Mouse (Mus musculus): ENCODE data around the gene Lipc. TPM values are rescaled to one million over a fixed set of nuclear protein-coding genes. Genes with fewer than 3 reads are reported as not detected.
A peak's percentile ranks its signal among the peaks of the same experiment; 100 is the strongest.
"Not testable (repeated sequence)": the region's sequence is repeated elsewhere in the genome, so short reads cannot be mapped to it uniquely, and the experiment has no call there.

Gene Lipc
- polyA plus RNA-seq, 1 experiment from 2014 or later = 15.0 TPM

DNA sequence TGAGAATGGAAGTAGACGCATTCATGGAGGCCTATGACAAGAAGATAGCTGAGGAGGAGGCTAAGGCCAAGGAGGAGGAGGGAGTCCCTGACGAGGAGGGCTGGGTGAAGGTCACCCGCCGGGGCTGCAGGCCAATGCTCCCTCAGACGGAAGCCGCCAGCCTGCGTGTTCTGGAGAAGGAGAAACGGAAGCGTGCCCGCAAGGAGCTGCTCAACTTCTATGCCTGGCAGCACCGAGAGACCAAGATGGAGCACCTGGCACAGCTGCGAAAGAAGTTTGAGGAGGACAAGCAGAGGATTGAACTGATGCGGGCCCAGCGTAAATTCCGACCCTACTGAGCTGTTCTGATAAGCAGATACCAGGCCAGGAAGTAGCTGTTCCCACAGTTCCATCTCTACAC lies 98.9 kb downstream of the Lipc start:
- not testable (repeated sequence) for H3K9ac ChIP-seq (ENCODE audit: low read depth, low read length); H3K9me3 ChIP-seq (ENCODE audit: control insufficient read depth, low read length); H3K36me3 ChIP-seq (ENCODE audit: control insufficient read depth, insufficient read depth, low read length); H3K4me3 ChIP-seq (ENCODE audit: low read depth, low read length); DNase-seq (ENCODE audit: low spot score); H3K27ac ChIP-seq (ENCODE audit: low read depth, low read length); H3K27me3 ChIP-seq (replicated peaks; ENCODE audit: control insufficient read depth, insufficient read depth, low read length); H3K4me2 ChIP-seq
- 71% methylated on average over 15 of the region's 15 CpGs for WGBS
- peaks cover 24% of the 10 kb centered on the region for H3K4me1 ChIP-seq (replicated peaks; ENCODE audit: control insufficient read depth, insufficient read depth, low read length)
- ATAC-seq (replicated peaks; ENCODE audit: low FRiP score) = peak; percentile 29; the same call in 1 of the 2 replicates

DNA sequence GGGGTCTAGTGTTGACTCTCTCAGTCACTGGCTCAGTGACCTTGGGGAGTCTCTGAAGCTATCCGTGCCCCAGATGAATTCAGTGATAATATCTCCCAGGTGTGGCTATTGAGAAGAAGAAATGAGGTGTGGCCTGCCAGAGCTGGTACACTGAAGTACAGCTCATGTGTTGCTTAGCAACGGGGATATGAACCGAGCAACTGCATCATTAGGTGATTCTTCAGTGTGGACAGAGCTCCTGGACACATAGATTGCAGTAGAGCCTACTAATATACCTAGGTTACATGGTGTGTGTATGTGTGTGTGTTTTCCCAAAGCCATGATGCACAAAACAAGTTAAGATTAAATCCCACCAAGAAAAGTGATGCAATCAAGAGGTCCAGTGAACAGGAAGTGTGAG lies 100.5 kb downstream of the Lipc start:
- DNase-seq (ENCODE audit: low spot score) (no peak), ATAC-seq (replicated peaks; ENCODE audit: low FRiP score) (no peak)
- Histone ChIP-seq H3K36me3 (ENCODE audit: control insufficient read depth, insufficient read depth, low read length) (no peaks in the 10 kb centered on the region), H3K4me3 (ENCODE audit: low read depth, low read length) (no peak overlapping the region), H3K4me1 (replicated peaks; ENCODE audit: control insufficient read depth, insufficient read depth, low read length) (peaks cover 33% of the 10 kb centered on the region), H3K27ac (ENCODE audit: low read depth, low read length) (no peak overlapping the region), H3K9ac (ENCODE audit: low read depth, low read length) (no peak overlapping the region), H3K27me3 (replicated peaks; ENCODE audit: control insufficient read depth, insufficient read depth, low read length) (no peaks in the 10 kb centered on the region), H3K4me2 (no peak overlapping the region), H3K9me3 (ENCODE audit: control insufficient read depth, low read length) (no peaks in the 10 kb centered on the region)
- WGBS = 73% methylated on average over 3 of the region's 3 CpGs

DNA sequence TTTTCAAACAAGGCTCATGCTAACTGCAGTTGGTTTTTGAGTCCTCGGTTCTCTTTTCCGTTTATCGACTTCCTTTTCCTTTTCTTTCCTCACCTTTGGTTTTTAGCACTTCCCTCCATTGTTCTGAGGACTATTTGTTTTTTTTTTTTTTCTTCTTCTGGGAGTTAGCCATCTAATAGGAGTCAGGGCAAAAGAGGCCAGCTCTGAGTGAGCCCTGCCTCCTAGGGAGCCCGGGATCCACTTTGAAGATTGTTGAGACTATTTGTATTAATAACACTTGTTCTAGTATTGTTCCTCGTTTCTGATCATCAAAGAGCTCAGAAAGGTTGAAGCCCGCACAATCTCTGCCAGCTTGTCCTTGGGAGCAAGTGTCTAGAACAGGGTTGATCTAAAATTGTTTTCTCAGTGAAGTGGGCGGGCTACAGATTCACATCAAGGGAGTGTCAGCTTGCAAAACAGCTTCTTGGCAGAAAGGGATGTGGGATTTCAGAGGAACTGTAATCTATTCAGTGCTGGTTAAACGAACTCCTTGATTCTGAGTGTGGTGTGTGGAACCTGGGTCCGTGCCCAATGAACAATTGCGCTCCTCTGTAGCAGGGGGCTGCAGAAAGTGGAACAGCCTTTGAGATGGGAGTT lies 103.8 kb downstream of the Lipc start:
- Histone ChIP-seq H3K27me3 (replicated peaks; ENCODE audit: control insufficient read depth, insufficient read depth, low read length) (no peaks in the 10 kb centered on the region), H3K9ac (ENCODE audit: low read depth, low read length) (peak overlapping the region; percentile 50; the same call in 1 of the 2 replicates), H3K27ac (ENCODE audit: low read depth, low read length) (peak overlapping the region; percentile 51), H3K4me2 (peak overlapping the region; percentile 65), H3K36me3 (ENCODE audit: control insufficient read depth, insufficient read depth, low read length) (no peaks in the 10 kb centered on the region), H3K9me3 (ENCODE audit: control insufficient read depth, low read length) (no peaks in the 10 kb centered on the region), H3K4me1 (replicated peaks; ENCODE audit: control insufficient read depth, insufficient read depth, low read length) (peaks cover 23% of the 10 kb centered on the region), H3K4me3 (ENCODE audit: low read depth, low read length) (peak overlapping the region; percentile 25; the same call in 1 of the 2 replicates)
- no peak for DNase-seq (ENCODE audit: low spot score)
- WGBS = 29% methylated on average over 10 of the region's 10 CpGs
- peak; percentile 46; the same call in 1 of the 2 replicates for ATAC-seq (replicated peaks; ENCODE audit: low FRiP score)

DNA sequence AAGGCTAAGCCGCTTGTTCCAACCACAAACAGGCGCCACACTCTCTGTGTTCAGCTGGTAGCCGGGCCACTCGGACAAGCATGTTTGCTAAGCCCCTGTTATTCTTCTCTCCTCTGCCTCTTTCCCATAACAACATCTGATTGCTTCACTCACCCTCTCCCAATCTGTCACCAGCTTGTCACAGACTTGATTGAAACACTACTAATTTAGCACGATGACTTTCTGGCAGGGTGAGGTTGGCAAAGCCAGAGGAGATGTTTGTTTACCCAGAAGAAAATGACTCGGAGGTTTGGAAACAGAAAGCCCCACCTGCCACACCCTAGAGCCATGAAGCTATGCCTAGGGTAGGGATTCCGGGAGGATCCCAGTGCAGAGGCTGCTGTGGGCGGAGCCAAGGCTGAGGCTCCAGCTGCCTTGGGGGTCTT lies 104.4 kb downstream of the Lipc start:
- ATAC-seq (replicated peaks; ENCODE audit: low FRiP score) (0 out of 2 replicates have a peak, but pooled peaks have one; percentile 60), DNase-seq (ENCODE audit: low spot score) (no peak)

DNA sequence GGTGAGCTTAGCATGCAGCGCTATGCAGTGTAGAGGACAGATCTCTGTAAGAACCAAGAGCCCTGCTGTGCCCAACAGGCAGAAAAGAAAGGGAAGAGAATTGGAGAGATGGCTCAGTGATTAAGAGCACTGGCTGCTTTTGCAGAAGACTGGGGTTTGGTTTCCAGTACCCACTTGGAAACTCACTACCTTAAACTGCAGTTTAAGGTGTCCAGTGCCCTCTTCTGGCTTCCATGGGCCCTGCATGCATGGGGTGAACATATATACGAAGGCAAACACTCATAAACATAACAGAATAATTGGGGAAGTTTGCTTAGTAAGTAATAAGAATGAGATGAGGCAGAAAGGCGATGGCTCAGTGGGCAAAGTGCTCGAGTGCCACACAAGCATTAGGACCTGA lies 108.8 kb downstream of the Lipc start:
- Histone ChIP-seq H3K9ac (ENCODE audit: low read depth, low read length) (no peak overlapping the region), H3K4me2 (no peak overlapping the region), H3K36me3 (ENCODE audit: control insufficient read depth, insufficient read depth, low read length) (no peaks in the 10 kb centered on the region), H3K4me1 (replicated peaks; ENCODE audit: control insufficient read depth, insufficient read depth, low read length) (peaks cover 48% of the 10 kb centered on the region), H3K9me3 (ENCODE audit: control insufficient read depth, low read length) (no peaks in the 10 kb centered on the region), H3K27ac (ENCODE audit: low read depth, low read length) (peak overlapping the region; percentile 82), H3K4me3 (ENCODE audit: low read depth, low read length) (no peak overlapping the region), H3K27me3 (replicated peaks; ENCODE audit: control insufficient read depth, insufficient read depth, low read length) (no peaks in the 10 kb centered on the region)
- WGBS = 89% methylated on average over 4 of the region's 4 CpGs
- no peak for DNase-seq (ENCODE audit: low spot score)
- ATAC-seq (replicated peaks; ENCODE audit: low FRiP score) = no peak

More for the DNA sequence above, 104.4 kb downstream of the Lipc start:
- H3K4me1 ChIP-seq (replicated peaks; ENCODE audit: control insufficient read depth, insufficient read depth, low read length) = peaks cover 20% of the 10 kb centered on the region
- H3K36me3 ChIP-seq (ENCODE audit: control insufficient read depth, insufficient read depth, low read length) = no peaks in the 10 kb centered on the region
- peak overlapping the region; percentile 51 for H3K27ac ChIP-seq (ENCODE audit: low read depth, low read length)
- no peaks in the 10 kb centered on the region for H3K9me3 ChIP-seq (ENCODE audit: control insufficient read depth, low read length)
- peak overlapping the region; percentile 65 for H3K4me2 ChIP-seq
- H3K9ac ChIP-seq (ENCODE audit: low read depth, low read length) = peak overlapping the region; percentile 50
- 18% methylated on average over 8 of the region's 8 CpGs for WGBS
- no peaks in the 10 kb centered on the region for H3K27me3 ChIP-seq (replicated peaks; ENCODE audit: control insufficient read depth, insufficient read depth, low read length)
- H3K4me3 ChIP-seq (ENCODE audit: low read depth, low read length) = peak overlapping the region; percentile 25; the same call in 1 of the 2 replicates

DNA sequence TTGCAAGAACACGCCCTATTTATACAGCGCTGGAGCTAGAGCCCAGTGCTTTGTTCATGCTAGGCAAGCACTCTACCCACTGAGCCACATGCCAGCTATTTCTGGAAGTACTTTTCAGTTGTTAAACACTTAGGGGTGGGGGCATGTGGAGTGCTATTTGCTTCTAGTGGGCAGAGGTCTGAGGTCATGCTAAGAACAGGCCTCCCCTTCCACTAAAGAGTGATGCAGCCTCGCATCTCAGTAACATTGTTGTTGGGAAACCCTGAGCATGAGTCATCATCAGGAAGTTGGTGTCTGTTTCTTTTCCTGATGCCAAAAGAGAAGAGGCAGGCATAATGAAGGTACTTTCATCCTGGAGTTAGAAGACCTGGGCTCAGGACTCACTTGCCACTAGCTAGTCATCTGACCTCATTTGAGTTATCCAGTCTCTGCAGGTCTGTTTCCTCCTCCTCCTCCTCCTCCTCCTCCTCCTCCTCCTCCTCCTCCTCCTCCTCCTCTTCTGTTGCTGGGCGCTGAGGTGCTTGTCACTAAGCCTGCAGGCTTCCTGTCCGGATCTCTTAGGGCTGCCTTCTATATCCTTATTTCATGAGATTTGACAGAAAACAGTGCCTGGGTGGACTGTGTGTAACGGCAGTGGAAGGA lies 109.6 kb downstream of the Lipc start:
- Histone ChIP-seq H3K4me1 (replicated peaks; ENCODE audit: control insufficient read depth, insufficient read depth, low read length) (peaks cover 48% of the 10 kb centered on the region), H3K9me3 (ENCODE audit: control insufficient read depth, low read length) (no peaks in the 10 kb centered on the region), H3K9ac (ENCODE audit: low read depth, low read length) (no peak overlapping the region), H3K4me3 (ENCODE audit: low read depth, low read length) (no peak overlapping the region), H3K4me2 (no peak overlapping the region), H3K27me3 (replicated peaks; ENCODE audit: control insufficient read depth, insufficient read depth, low read length) (no peaks in the 10 kb centered on the region), H3K27ac (ENCODE audit: low read depth, low read length) (peak overlapping the region; percentile 82; the same call in 1 of the 2 replicates), H3K36me3 (ENCODE audit: control insufficient read depth, insufficient read depth, low read length) (no peaks in the 10 kb centered on the region)
- 59% methylated on average over 5 of the region's 6 CpGs for WGBS
- ATAC-seq (replicated peaks; ENCODE audit: low FRiP score) = peak; percentile 33
- no peak for DNase-seq (ENCODE audit: low spot score)

DNA sequence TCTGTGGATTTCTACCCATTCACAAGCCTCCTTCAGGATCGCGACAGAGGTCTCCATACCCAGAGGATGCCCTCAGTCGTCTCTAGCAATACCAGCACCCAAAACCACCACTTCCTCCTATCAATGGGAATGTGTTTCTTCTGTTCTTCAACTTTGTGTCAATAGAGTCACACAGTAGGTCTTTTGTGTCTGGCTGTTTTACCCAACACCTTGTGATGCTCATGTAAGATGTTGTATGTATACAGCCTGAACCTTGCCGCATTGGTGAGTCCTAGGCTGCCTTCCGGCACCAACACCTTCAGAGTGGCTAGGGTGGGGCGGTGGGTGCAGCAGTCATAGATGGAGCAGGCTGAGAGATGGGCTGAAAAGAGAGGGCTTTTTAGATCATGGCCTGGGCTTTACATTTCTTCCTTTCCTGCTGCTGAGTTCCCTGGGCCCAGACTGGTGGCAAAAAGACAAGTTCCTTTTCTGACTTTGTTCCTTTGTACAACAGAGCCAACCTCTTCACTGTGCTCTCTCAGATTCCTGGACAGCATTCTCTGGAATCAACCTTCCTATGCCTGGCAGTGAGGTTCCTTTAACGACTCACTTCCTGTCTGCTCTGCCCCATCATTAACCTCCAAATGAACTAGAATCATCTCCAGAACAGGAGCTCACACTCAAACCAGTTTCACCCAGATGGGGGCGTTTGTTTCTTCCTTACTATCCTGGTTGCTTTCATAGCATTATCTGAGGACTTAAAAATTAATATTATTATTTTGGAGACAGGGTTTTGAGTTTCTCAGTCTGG lies 110.4 kb downstream of the Lipc start:
- Histone ChIP-seq H3K27ac (ENCODE audit: low read depth, low read length) (peak overlapping the region; percentile 65), H3K4me1 (replicated peaks; ENCODE audit: control insufficient read depth, insufficient read depth, low read length) (peaks cover 51% of the 10 kb centered on the region), H3K36me3 (ENCODE audit: control insufficient read depth, insufficient read depth, low read length) (no peaks in the 10 kb centered on the region), H3K27me3 (replicated peaks; ENCODE audit: control insufficient read depth, insufficient read depth, low read length) (no peaks in the 10 kb centered on the region), H3K9me3 (ENCODE audit: control insufficient read depth, low read length) (no peaks in the 10 kb centered on the region), H3K4me2 (no peak overlapping the region), H3K9ac (ENCODE audit: low read depth, low read length) (no peak overlapping the region), H3K4me3 (ENCODE audit: low read depth, low read length) (no peak overlapping the region)
- WGBS = 63% methylated on average over 8 of the region's 8 CpGs
- ATAC-seq (replicated peaks; ENCODE audit: low FRiP score) (no peak), DNase-seq (ENCODE audit: low spot score) (no peak)

DNA sequence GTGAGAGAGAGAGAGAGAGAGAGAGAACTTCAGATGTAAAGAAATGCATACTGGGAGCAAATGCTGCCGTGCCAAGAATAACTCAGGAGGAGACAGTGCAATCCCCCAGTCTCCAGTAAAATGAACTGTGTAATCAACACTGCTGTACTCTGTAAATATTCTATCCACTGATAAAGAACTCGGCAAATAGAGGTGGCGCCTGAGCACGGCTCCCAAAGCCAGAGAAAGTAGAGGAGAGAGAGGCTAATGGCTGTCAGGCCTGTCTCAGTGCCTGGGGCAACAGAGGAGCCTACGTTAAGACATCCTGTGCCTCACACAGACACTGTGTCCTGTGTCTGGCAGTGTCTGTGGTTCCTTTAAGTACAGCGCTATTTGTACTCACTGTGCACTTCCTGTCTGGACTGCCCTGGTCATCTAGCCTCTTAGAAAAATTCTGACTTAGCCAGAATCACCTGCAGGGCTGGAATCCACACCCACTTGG lies 111.1 kb downstream of the Lipc start:
- Histone ChIP-seq H3K4me1 (replicated peaks; ENCODE audit: control insufficient read depth, insufficient read depth, low read length) (peaks cover 51% of the 10 kb centered on the region), H3K9me3 (ENCODE audit: control insufficient read depth, low read length) (no peaks in the 10 kb centered on the region), H3K4me3 (ENCODE audit: low read depth, low read length) (no peak overlapping the region), H3K36me3 (ENCODE audit: control insufficient read depth, insufficient read depth, low read length) (no peaks in the 10 kb centered on the region), H3K27me3 (replicated peaks; ENCODE audit: control insufficient read depth, insufficient read depth, low read length) (no peaks in the 10 kb centered on the region), H3K9ac (ENCODE audit: low read depth, low read length) (peak overlapping the region; percentile 4; the same call in 1 of the 2 replicates), H3K4me2 (peak overlapping the region; percentile 8), H3K27ac (ENCODE audit: low read depth, low read length) (peak overlapping the region; percentile 65)
- WGBS = 25% methylated on average over 6 of the region's 6 CpGs
- no peak for DNase-seq (ENCODE audit: low spot score)
- ATAC-seq (replicated peaks; ENCODE audit: low FRiP score) = peak; percentile 37; the same call in 1 of the 2 replicates
